Mouse (Mus musculus): ENCODE measurements around the gene Myadml2.

Gene Myadml2

GRCm38 (mm10) chr11:120630401-120630871 is 17.5 kb downstream of the Myadml2 start:
- DNase-seq (ENCODE audit: low read depth, low spot score) = peak; percentile 48

- peak; percentile 37 for DNase-seq (ENCODE audit: low read depth, low spot score)
Measured at GRCm38 (mm10) chr11:120629911-120630310, 18.0 kb downstream of the Myadml2 start.

- peak; percentile 82 for DNase-seq (ENCODE audit: low read depth, low spot score)
Measured at GRCm38 (mm10) chr11:120629341-120629730, 18.6 kb downstream of the Myadml2 start.

GRCm38 (mm10) chr11:120628601-120629340 is 19.2 kb downstream of the Myadml2 start:
- no peak for DNase-seq (ENCODE audit: low read depth, low spot score)

GRCm38 (mm10) chr11:120627468-120628300 is 20.3 kb downstream of the Myadml2 start:
- DNase-seq (ENCODE audit: low read depth, low spot score) = peak; percentile 88

- no peak for DNase-seq (ENCODE audit: low read depth, low spot score)
Measured at GRCm38 (mm10) chr11:120626785-120627467, 21.0 kb downstream of the Myadml2 start.

- no peak for DNase-seq (ENCODE audit: low read depth, low spot score)
Measured at GRCm38 (mm10) chr11:120625152-120625775, 22.7 kb downstream of the Myadml2 start, which contains the start of gene Sirt7. Sirt7 (minus strand) TSS chr11:120625240.

GRCm38 (mm10) chr11:120624680-120625111 is 23.3 kb downstream of the Myadml2 start:
- peak; percentile 88 for DNase-seq (ENCODE audit: low read depth, low spot score)

- DNase-seq (ENCODE audit: low read depth, low spot score) = peak; percentile 81
Measured at GRCm38 (mm10) chr11:120623961-120624679, 23.8 kb downstream of the Myadml2 start.

- no peak for DNase-seq (ENCODE audit: low read depth, low spot score)
Measured at GRCm38 (mm10) chr11:120622805-120623204, 25.2 kb downstream of the Myadml2 start.

GRCm38 (mm10) chr11:120620195-120620594 is 27.8 kb downstream of the Myadml2 start:
- DNase-seq (ENCODE audit: low read depth, low spot score) = no peak

GRCm38 (mm10) chr11:120618619-120619535 is 29.1 kb downstream of the Myadml2 start:
- no peak for DNase-seq (ENCODE audit: low read depth, low spot score)

GRCm38 (mm10) chr11:120617519-120618112 is 30.3 kb downstream of the Myadml2 start, which contains the start of gene Pcyt2:
Pcyt2 (minus strand) TSS chr11:120617936.
- peak; percentile 95 for DNase-seq (ENCODE audit: low read depth, low spot score)

- DNase-seq (ENCODE audit: low read depth, low spot score) = no peak
Measured at GRCm38 (mm10) chr11:120616617-120617294, 31.2 kb downstream of the Myadml2 start.

GRCm38 (mm10) chr11:120615606-120616203 is 32.3 kb downstream of the Myadml2 start:
- DNase-seq (ENCODE audit: low read depth, low spot score) = no peak

GRCm38 (mm10) chr11:120615167-120615566 is 32.8 kb downstream of the Myadml2 start:
- no peak for DNase-seq (ENCODE audit: low read depth, low spot score)

- DNase-seq (ENCODE audit: low read depth, low spot score) = no peak
Measured at GRCm38 (mm10) chr11:120613976-120614375, 34.0 kb downstream of the Myadml2 start.

GRCm38 (mm10) chr11:120613481-120613972 is 34.4 kb downstream of the Myadml2 start:
- DNase-seq (ENCODE audit: low read depth, low spot score) = no peak

Measured in CD4-positive helper T cell, adult 2 months (primary cell).